Mouse (Mus musculus): ENCODE results near the gene Slc46a3. TPM values are rescaled to one million over a fixed set of nuclear protein-coding genes. Genes with fewer than 3 reads are reported as not detected.

Gene Slc46a3
- total RNA-seq, 1 experiment, result 4.1 TPM

GRCm38 (mm10) chr5:147925935-147926604, 31.5 kb upstream of the Slc46a3 start:
- Histone ChIP-seq H3K9me3 (ENCODE audit: control insufficient read depth, insufficient read depth, low read depth, low read length) (no peaks in the 10 kb centered on the region), H3K27ac (ENCODE audit: insufficient read depth, low read depth, low read length, poor library complexity, severe bottlenecking) (no peak overlapping the region), H3K4me3 (ENCODE audit: insufficient read depth in 1 of 2, low read depth in 1 of 2, low read length in 2 of 2, poor library complexity in 1 of 2, severe bottlenecking in 1 of 2) (peak overlapping the region; percentile 26 to 49; a peak in 1 of 4 replicates), H3K4me1 (ENCODE audit: control insufficient read depth in 2 of 2, insufficient read depth in 2 of 2, low read length in 2 of 2, poor library complexity in 1 of 2) (peaks cover 2 to 5% of the 10 kb centered on the region in 2 experiments; a peak in 2 of 4 replicates), H3K9ac (ENCODE audit: insufficient read depth, low read depth, low read length, poor library complexity, severe bottlenecking) (peak overlapping the region; percentile 61; the same call in 1 of the 2 replicates), H3K36me3 (ENCODE audit: control insufficient read depth, insufficient read depth, low read length, poor library complexity, severe bottlenecking) (no peaks in the 10 kb centered on the region)
- in situ Hi-C loops (cut with MboI; ENCODE audit: low sequenced_read_pairs in 2 of 2, unreplicated experiment in 2 of 2), result no loop called here
- peak; percentile 60 for DNase-seq (ENCODE audit: low read depth, low spot score)
- no peak for TF ChIP-seq MAFK (IDR thresholded peaks at IDR 0.05; ENCODE audit: insufficient read depth, low read depth, low read length)
- TF ChIP-seq HCFC1 (IDR thresholded peaks at IDR 0.05; ENCODE audit: borderline replicate concordance, insufficient read depth, low read length), result 0 out of 2 replicates have a peak, but pooled peaks have one; percentile 20
- peak; percentile 44; the same call in 1 of the 2 replicates for TF ChIP-seq ZC3H11A (IDR thresholded peaks at IDR 0.05; ENCODE audit: borderline replicate concordance, low read depth, low read length)
- no peak for TF ChIP-seq ZNF384 (IDR thresholded peaks at IDR 0.05; ENCODE audit: low read depth, low read length)

GRCm38 (mm10) chr5:147924621-147925020, 30.0 kb upstream of the Slc46a3 start:
- Histone ChIP-seq H3K4me1 (ENCODE audit: control insufficient read depth in 2 of 2, insufficient read depth in 2 of 2, low read length in 2 of 2, poor library complexity in 1 of 2) (peaks cover 0 to 5% of the 10 kb centered on the region in 2 experiments; a peak in 2 of 4 replicates), H3K36me3 (ENCODE audit: control insufficient read depth, insufficient read depth, low read length, poor library complexity, severe bottlenecking) (no peaks in the 10 kb centered on the region), H3K27ac (ENCODE audit: insufficient read depth, low read depth, low read length, poor library complexity, severe bottlenecking) (no peak overlapping the region), H3K9me3 (ENCODE audit: control insufficient read depth, insufficient read depth, low read depth, low read length) (no peaks in the 10 kb centered on the region), H3K4me3 (ENCODE audit: insufficient read depth in 1 of 2, low read depth in 1 of 2, low read length in 2 of 2, poor library complexity in 1 of 2, severe bottlenecking in 1 of 2) (no peak overlapping the region), H3K9ac (ENCODE audit: insufficient read depth, low read depth, low read length, poor library complexity, severe bottlenecking) (no peak overlapping the region)
- no peak for TF ChIP-seq MAFK (IDR thresholded peaks at IDR 0.05; ENCODE audit: insufficient read depth, low read depth, low read length)
- TF ChIP-seq HCFC1 (IDR thresholded peaks at IDR 0.05; ENCODE audit: borderline replicate concordance, insufficient read depth, low read length), result no peak
- TF ChIP-seq ZC3H11A (IDR thresholded peaks at IDR 0.05; ENCODE audit: borderline replicate concordance, low read depth, low read length), result no peak
- no peak for TF ChIP-seq ZNF384 (IDR thresholded peaks at IDR 0.05; ENCODE audit: low read depth, low read length)
- no peak for TF ChIP-seq CHD2 (IDR thresholded peaks at IDR 0.05; ENCODE audit: low read depth, low read length)
- no peak for DNase-seq (ENCODE audit: low read depth, low spot score)
- in situ Hi-C loops (cut with MboI; ENCODE audit: low sequenced_read_pairs in 2 of 2, unreplicated experiment in 2 of 2), result no loop called here

- Histone ChIP-seq H3K9ac (ENCODE audit: insufficient read depth, low read depth, low read length, poor library complexity, severe bottlenecking) (no peak overlapping the region), H3K4me1 (ENCODE audit: control insufficient read depth in 2 of 2, insufficient read depth in 2 of 2, low read length in 2 of 2, poor library complexity in 1 of 2) (peaks cover 0 to 10% of the 10 kb centered on the region in 2 experiments; a peak in 2 of 4 replicates), H3K9me3 (ENCODE audit: control insufficient read depth, insufficient read depth, low read depth, low read length) (no peaks in the 10 kb centered on the region), H3K27ac (ENCODE audit: insufficient read depth, low read depth, low read length, poor library complexity, severe bottlenecking) (no peak overlapping the region), H3K4me3 (ENCODE audit: insufficient read depth in 1 of 2, low read depth in 1 of 2, low read length in 2 of 2, poor library complexity in 1 of 2, severe bottlenecking in 1 of 2) (no peak overlapping the region), H3K36me3 (ENCODE audit: control insufficient read depth, insufficient read depth, low read length, poor library complexity, severe bottlenecking) (no peaks in the 10 kb centered on the region)
- in situ Hi-C loops (cut with MboI; ENCODE audit: low sequenced_read_pairs in 2 of 2, unreplicated experiment in 2 of 2), result no loop called here
- no peak for DNase-seq (ENCODE audit: low read depth, low spot score)
- TF ChIP-seq CHD2 (IDR thresholded peaks at IDR 0.05; ENCODE audit: low read depth, low read length) (no peak), MAFK (IDR thresholded peaks at IDR 0.05; ENCODE audit: insufficient read depth, low read depth, low read length) (no peak), HCFC1 (IDR thresholded peaks at IDR 0.05; ENCODE audit: borderline replicate concordance, insufficient read depth, low read length) (no peak), ZNF384 (IDR thresholded peaks at IDR 0.05; ENCODE audit: low read depth, low read length) (no peak), ZC3H11A (IDR thresholded peaks at IDR 0.05; ENCODE audit: borderline replicate concordance, low read depth, low read length) (no peak)
Measured at GRCm38 (mm10) chr5:147918044-147918846, 23.6 kb upstream of the Slc46a3 start.

- TF ChIP-seq ZC3H11A (IDR thresholded peaks at IDR 0.05; ENCODE audit: borderline replicate concordance, low read depth, low read length) (no peak), HCFC1 (IDR thresholded peaks at IDR 0.05; ENCODE audit: borderline replicate concordance, insufficient read depth, low read length) (no peak), CHD2 (IDR thresholded peaks at IDR 0.05; ENCODE audit: low read depth, low read length) (no peak), MAFK (IDR thresholded peaks at IDR 0.05; ENCODE audit: insufficient read depth, low read depth, low read length) (no peak), ZNF384 (IDR thresholded peaks at IDR 0.05; ENCODE audit: low read depth, low read length) (no peak)
- Histone ChIP-seq H3K9ac (ENCODE audit: insufficient read depth, low read depth, low read length, poor library complexity, severe bottlenecking) (no peak overlapping the region), H3K9me3 (ENCODE audit: control insufficient read depth, insufficient read depth, low read depth, low read length) (no peaks in the 10 kb centered on the region), H3K27ac (ENCODE audit: insufficient read depth, low read depth, low read length, poor library complexity, severe bottlenecking) (no peak overlapping the region), H3K4me1 (ENCODE audit: control insufficient read depth in 2 of 2, insufficient read depth in 2 of 2, low read length in 2 of 2, poor library complexity in 1 of 2) (peaks cover 0 to 13% of the 10 kb centered on the region in 2 experiments; a peak in 2 of 4 replicates), H3K36me3 (ENCODE audit: control insufficient read depth, insufficient read depth, low read length, poor library complexity, severe bottlenecking) (no peaks in the 10 kb centered on the region), H3K4me3 (ENCODE audit: insufficient read depth in 1 of 2, low read depth in 1 of 2, low read length in 2 of 2, poor library complexity in 1 of 2, severe bottlenecking in 1 of 2) (no peak overlapping the region)
- in situ Hi-C loops (cut with MboI; ENCODE audit: low sequenced_read_pairs in 2 of 2, unreplicated experiment in 2 of 2), result no loop called here
- DNase-seq (ENCODE audit: low read depth, low spot score), result no peak
Measured at GRCm38 (mm10) chr5:147916171-147916570, 21.6 kb upstream of the Slc46a3 start.
